Mouse (Mus musculus) heart, adult 2 months (tissue): ENCODE data around the gene Gm42791.

Experiments used
- CTCF ChIP-seq: fragments of 200-600 bp; IDR thresholded peaks from 2 replicates; pipeline ENCODE4 v1.8.1; 2022; ENCODE audit warnings: antibody characterized with exemption, mild to moderate bottlenecking, moderate library complexity
- EP300 ChIP-seq: fragments of 200-500 bp; IDR thresholded peaks from 2 replicates; pipeline ENCODE4 v1.6.1; 2011; ENCODE audit warnings: low read depth, low read length, control low read depth; ENCODE audit not compliant: insufficient read depth
- POLR2A ChIP-seq: fragments of 200-500 bp; IDR thresholded peaks from 2 replicates; pipeline ENCODE4 v1.6.1; 2011; ENCODE audit warnings: mild to moderate bottlenecking, low read depth, low read length, control low read depth; ENCODE audit not compliant: insufficient read depth

- TF ChIP-seq EP300 (no peak), POLR2A (no peak), CTCF (no peak)
These were observed 25.2 kb upstream of the Gm42791 start for GRCm38 (mm10) chr5:149020059-149020680.
